Mouse (Mus musculus) ES-Bruce4 (cell line): ENCODE data around the gene Catip.

Source experiments
- CTCF ChIP-seq: IDR thresholded peaks from one replicate; pipeline ENCODE4 v1.8.1; 2011; ENCODE audit warnings: low read depth, low read length
- EP300 ChIP-seq: IDR thresholded peaks from 2 replicates; pipeline ENCODE4 v1.6.1; 2011; ENCODE audit warnings: low read depth, low read length; ENCODE audit not compliant: insufficient read depth
- POLR2A ChIP-seq: IDR thresholded peaks from one replicate; pipeline ENCODE4 v1.8.1; 2011; ENCODE audit warnings: low read length; ENCODE audit not compliant: insufficient read depth

GRCm38 (mm10) chr1:74390287-74390906, 28.5 kb downstream of the Catip start:
- TF ChIP-seq CTCF (peak; percentile 95), POLR2A (no peak), EP300 (peak; percentile 40; the same call in 1 of the 2 replicates)
